Mouse (Mus musculus): ENCODE results near the gene Usp24. TPM values are rescaled to one million over a fixed set of nuclear protein-coding genes. Genes with fewer than 3 reads are reported as not detected.

Gene Usp24
- 12.1 and 13.4 TPM in 2 replicates for polyA plus RNA-seq (2012; rRNA removed)

GRCm38 (mm10) chr4:106315921-106316350, at the start of gene Usp24:
Gene Usp24 (plus strand): TSS chr4:106316213.
- DNase-seq (ENCODE audit: low read depth): no peak

DNA sequence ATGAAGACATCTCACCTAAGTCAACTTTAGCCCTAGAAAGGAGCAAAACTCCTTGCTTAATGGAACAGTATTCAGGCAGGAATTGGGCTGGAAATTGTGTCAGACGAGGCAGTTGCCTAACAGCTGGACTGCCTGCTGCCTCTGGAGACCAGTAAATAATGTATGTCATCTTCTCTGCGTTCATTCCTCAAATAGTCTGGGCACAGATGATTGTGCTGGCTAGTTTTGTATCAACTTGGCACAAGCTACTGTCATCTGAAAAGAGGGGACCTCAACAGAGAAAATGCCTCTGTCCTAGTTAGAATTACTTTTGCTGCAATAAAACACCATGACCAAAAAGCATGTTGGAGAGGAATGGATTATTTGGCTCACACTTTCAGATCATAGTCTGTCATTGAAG, 39.1 kb upstream of the Usp24 start:
- no peak for DNase-seq (ENCODE audit: low read depth)

- DNase-seq (ENCODE audit: low read depth): no peak
Observed at GRCm38 (mm10) chr4:106279177-106279576, 36.8 kb upstream of the Usp24 start.

- no peak for DNase-seq (ENCODE audit: low read depth)
Observed at GRCm38 (mm10) chr4:106281128-106281491, 34.9 kb upstream of the Usp24 start.

GRCm38 (mm10) chr4:106281492-106282122, 34.4 kb upstream of the Usp24 start:
- DNase-seq (ENCODE audit: low read depth): no peak

DNA sequence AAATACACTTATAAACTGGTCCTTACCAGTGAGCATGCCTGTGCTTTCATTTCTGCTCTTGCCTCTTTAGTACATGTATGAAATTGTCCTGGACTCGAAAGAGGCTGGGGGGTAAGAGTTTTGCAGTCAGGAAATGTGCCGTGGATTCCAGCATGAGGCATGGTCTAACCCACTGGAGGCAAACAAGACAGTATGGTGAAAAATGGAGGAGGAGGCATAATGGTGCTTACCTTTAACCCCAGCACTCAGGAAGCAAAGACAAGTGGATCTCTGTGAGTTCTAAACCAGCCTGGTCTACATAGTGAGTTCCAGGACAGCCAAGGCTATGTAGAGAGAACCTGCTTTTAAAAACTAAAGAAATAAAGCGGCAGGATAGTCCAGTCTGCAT, 33.9 kb upstream of the Usp24 start:
- no peak for DNase-seq (ENCODE audit: low read depth)

DNA sequence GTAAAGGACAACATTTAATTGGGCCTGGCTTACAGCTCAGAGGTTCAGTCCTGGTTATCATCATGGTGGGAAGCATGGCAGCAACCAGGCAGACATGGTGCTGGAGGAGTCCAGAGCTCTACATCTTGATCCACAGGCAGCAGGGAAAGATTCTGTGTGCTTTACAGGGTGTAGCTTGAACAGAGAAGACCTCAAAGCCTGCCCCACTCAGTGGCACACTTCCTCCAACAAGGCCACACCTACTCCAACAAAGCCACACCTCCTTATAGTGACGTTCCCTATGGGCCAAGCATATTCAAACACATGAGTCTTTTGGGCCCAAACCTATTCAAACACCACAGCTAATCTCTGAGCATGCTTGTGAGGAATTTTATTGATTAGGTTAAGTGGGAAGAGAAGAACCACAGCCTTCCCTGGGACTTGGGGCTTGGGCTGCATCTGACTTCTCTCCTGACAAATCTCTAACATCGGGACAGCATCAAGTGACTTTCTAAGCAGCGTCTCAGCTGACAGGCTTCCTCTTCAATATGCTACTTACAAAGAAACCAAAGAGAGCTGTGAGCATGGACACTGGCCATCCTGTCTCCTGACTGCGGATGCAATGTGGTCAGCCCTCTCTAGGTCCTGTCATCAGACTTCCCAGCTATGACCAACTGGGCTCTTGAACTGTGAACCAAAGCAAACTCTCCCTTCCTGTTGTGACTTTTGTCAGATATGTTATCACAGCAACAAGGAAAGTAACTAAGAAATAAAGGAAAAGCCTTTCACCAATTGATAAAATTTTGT, 28.9 kb upstream of the Usp24 start:
- no peak for DNase-seq (ENCODE audit: low read depth)

- no peak for DNase-seq (ENCODE audit: low read depth)
Observed at GRCm38 (mm10) chr4:106290201-106290600, 25.8 kb upstream of the Usp24 start.

GRCm38 (mm10) chr4:106292823-106293222, 23.2 kb upstream of the Usp24 start:
- DNase-seq (ENCODE audit: low read depth): no peak

- no peak for DNase-seq (ENCODE audit: low read depth)
Observed at GRCm38 (mm10) chr4:106293378-106294090, 22.5 kb upstream of the Usp24 start.

DNA sequence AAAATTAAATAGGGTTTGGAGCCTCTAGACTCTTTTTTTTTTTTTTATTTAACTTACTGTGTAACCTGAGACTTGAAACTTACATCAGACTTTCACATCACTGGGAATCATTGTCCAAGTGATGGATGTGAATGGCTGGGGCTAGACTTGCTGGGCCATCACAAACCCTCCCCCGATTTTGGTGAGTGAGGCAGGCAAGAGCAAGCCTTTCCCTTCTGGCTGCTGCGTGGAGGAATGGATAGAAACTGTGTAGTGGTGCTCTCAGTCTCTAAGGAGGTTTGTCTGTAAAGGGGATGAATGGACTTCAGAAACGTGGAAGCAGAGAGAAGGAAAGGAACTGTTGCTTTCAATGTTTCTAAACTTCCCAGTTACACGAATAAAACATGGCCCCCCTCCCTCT, 20.3 kb upstream of the Usp24 start:
- no peak for DNase-seq (ENCODE audit: low read depth)

- no peak for DNase-seq (ENCODE audit: low read depth)
Observed at GRCm38 (mm10) chr4:106296412-106297086, 19.5 kb upstream of the Usp24 start.

- DNase-seq (ENCODE audit: low read depth): no peak
Observed at GRCm38 (mm10) chr4:106301346-106301745, 14.7 kb upstream of the Usp24 start.

DNA sequence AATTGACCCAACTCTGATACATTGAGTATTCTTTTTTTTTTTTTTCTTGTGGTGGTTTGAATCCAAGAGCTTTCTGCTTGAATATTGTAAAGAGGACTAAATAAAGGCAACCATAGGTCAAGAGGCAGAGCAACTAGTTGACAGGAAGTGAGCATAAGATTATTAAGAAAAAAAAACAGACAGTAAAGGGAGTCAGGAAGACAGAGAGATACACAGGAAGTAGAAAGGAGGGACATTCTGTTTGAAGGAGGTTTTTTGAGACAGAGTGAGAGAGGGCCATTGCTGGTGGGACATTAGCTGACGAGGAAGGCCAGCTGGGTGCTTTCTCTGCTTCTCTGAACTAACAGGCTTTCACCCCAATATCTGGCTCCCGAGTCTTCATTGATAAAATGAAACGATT, 7.9 kb upstream of the Usp24 start:
- no peak for DNase-seq (ENCODE audit: low read depth)

DNA sequence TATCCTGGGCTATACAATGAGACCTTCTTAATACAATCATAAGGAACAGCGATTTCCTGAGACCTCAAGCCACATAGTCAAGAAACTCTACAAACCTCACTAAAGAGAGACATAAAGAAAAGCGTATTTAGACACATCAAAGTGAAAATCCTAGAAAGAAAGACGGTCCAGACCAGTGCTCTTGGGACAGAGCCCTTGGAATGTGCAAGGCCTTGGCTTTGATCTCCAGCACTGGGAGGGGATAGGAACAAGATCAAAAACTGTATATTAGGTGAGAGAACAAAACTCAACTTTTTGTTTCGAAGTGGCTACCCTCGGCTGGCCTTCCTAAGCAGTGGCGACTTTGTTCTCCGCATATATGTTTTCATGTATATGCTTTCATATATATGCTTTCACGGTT, 3.4 kb upstream of the Usp24 start:
- DNase-seq (ENCODE audit: low read depth): no peak

DNA sequence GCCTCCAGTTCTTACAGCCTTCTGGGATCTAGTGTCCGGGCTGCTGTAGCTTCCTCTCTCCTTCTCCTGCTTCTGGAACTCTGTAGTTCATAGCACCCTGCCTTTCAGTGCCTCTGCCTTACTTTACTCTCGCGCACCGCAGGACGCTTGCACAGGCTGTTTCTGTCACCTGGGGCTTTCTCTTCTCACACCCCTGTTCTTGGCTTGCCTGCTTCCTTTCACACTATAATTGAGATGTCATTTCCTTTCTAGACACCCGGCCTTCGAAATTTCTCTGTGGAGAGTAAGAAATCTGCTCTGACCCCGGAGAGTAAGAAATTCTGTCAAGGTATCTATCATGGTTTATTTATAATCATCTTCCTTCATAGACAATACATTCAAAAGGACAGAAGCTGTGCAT, 2.9 kb upstream of the Usp24 start:
- no peak for DNase-seq (ENCODE audit: low read depth)

DNA sequence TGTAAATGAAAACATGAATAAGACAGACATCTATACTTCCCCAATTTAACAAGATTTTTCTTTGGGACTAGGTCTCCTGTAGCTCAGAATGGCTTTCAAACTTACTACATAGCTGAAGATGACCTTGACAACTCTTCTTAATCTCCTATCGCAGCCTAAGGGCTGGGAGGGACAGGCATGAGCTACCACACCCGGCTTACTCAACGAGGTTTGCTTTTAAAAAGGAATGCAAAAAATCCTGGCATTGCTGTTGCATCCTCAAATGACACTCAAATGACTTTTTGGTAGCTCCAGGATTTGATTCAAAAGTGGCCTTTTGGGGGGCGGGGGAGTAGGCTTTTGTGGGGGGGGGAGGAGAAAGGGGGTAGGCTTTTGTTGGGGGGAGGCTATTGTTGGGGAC, 2.1 kb upstream of the Usp24 start:
- DNase-seq (ENCODE audit: low read depth): no peak

GRCm38 (mm10) chr4:106314291-106314690, 1.7 kb upstream of the Usp24 start:
- DNase-seq (ENCODE audit: low read depth): no peak

DNA sequence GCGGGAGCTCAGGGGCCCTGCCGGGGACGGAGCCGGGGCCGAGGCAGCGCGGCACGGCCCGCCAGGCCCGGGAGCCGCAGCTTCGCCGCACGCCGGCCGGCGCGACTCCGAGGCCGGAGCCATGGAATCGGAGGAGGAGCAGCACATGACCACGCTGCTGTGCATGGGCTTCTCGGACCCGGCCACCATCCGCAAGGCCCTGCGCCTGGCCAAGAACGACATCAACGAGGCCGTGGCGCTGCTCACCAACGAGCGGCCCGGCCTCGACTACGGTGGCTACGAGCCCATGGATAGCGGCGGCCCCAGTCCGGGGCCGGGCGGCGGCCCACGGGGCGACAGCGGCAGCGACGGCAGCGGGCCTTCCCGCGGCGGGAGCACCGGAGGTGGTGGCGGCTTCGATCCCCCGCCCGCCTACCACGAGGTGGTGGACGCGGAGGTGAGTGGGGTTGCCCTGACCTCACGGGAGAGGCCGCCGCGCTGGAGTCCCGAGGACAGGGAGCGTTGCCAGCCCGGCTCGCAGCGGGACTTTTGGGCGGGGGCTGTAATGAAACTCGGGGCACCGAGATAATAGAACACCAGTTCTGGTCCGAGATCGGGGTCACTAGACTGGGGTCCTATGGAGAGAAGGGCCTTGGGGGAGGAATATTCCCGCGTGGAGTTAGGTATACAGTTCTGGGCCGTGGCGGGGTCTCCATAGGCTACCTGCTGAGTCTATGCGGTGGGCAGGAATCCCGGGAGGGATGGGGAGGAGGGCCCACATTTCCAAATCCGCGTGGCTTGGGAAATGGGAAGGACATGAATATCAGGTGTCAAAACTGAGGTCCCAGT, 552 bp downstream of the Usp24 start:
- no peak for DNase-seq (ENCODE audit: low read depth)

DNA sequence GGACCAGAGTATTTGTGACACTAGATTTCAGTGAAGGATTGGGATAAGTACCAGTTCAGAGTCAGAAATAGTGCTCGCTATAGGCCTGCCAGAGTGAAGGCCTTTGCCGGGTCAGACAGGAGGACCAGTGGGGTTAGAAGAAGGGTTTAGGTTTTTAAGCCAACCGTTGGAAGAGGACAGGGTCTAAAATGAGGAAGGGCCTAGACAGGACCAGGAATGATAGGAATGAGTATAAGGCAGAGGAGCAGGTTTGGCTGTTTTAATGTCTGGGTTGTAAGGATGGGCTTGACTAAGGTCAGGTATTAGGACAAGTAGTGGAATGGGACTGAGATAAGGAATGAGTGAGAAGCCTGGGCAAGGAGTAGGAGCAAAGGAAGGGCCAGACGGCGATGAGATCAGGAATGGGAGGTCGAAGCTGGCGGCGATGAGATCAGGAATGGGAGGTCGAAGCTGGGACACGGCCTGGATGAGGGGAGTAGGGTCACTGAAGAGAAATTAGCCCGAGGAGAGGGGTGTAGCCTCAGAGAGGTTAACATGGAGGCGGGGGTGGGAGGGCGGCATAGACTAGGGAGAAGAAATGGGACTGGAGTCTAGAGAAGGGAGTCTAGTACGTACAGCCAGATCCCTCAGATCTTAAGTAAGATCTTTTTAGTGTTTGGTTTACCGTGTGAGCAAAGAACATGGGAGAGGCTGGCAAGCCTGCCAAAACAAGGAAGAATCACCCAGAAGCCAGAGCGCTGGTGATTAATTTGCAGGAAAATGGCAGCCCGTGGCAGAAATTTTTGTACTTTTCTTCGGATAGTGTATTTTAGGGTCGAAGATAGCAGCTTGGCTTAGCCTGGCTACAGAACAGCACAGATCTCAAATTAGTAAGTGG, 1.4 kb downstream of the Usp24 start:
- DNase-seq (ENCODE audit: low read depth): no peak
